Mouse (Mus musculus): ENCODE data around the gene Adam12. TPM values are rescaled to one million over a fixed set of nuclear protein-coding genes. Genes with fewer than 3 reads are reported as not detected.

Gene Adam12
- polyA plus RNA-seq, 1 experiment from 2014 or later = 9.4 TPM

DNA sequence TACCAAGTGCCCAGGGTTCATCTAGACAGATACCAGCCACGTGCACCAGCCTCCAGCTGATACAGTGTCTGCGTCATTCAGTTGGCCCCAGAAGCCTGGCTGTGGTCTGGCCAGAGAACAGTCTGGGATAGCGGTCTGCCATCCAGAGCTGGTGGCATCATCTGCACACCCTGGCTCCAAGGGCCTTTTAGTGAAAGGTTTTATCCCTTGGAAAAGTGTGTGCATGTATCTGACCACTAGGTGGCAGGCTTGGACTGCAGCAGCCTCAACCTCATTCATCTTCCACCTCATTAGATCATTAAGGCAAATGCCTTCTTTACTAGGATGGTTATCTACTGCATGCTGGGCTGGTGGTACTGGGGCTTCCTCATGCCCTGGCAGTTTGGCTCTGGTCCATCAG lies 375.7 kb downstream of the Adam12 start:
- ChIA-PET POLR2A (no interaction called here), CTCF (no interaction called here)
- in situ Hi-C loops (cut with MboI; ENCODE audit: low pct_unique_long_range_greater_than_20kb) = loop anchor here (5.0 to 10.0 kb wide), 4 partner anchors 136 to 489 kb away; no protein-coding TSS in a partner anchor
- H3K27me3 ChIP-seq = no peaks in the 10 kb centered on the region
- TF ChIP-seq CTCF (IDR thresholded peaks at IDR 0.05) = peak; percentile 91
- peak; percentile 58 for DNase-seq (ENCODE audit: low read depth, low spot score)
- ATAC-seq = peak; percentile 67

DNA sequence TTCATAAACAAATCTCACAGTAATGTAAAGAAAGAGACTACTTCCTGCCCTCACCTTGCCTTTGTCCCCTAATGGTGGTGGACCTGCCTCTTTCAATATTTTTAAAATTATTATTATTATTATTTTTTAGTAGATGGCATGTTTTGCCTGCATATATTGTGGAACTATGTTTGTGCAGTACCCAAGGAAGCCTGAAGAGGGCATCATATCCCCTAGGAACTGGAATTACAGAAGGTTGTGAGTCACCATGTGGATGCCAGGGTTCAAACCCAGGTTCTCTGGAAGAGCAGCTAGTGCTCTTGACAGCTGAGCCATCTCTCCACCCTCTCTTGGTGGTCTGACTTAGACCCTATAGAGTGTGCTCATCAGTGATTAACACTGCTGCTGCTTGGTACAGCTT lies 381.2 kb downstream of the Adam12 start:
- peak; percentile 55 for TF ChIP-seq CTCF (IDR thresholded peaks at IDR 0.05)
- ATAC-seq (no peak), DNase-seq (ENCODE audit: low read depth, low spot score) (no peak)
- ChIA-PET POLR2A (no interaction called here), CTCF (no interaction called here)
- H3K27me3 ChIP-seq = no peaks in the 10 kb centered on the region
- in situ Hi-C loops (cut with MboI; ENCODE audit: low pct_unique_long_range_greater_than_20kb) = loop anchor here (10.0 kb wide), 1 partner anchor 494 kb away; no protein-coding TSS in a partner anchor

DNA sequence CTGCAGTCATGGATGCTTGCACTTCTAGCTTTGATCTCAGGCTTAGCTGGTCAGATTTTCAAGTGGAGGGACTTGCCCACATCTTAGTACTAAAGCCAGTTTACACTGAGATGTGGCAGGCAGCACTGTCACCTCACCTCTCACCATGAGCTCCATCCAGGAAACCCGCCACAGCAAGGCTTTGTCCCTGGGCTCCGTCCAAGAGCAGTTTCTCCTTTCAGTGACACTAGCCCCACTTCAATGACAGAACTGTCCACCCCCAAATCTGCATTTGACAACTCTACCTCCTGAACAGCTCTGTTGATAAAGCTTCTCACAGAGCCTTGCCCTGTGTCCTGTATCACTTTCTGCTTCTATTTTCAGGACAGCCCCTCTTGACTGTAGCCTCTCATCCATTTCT lies 383.8 kb downstream of the Adam12 start:
- no peak for TF ChIP-seq CTCF (IDR thresholded peaks at IDR 0.05)
- ChIA-PET CTCF (interaction anchor here (1.3 kb wide), 1 partner anchor 375 kb away, joined by 3 read pairs; no protein-coding TSS in a partner anchor), POLR2A (no interaction called here)
- in situ Hi-C loops (cut with MboI; ENCODE audit: low pct_unique_long_range_greater_than_20kb) = loop anchor here (25.0 kb wide), 1 partner anchor 1614 kb away; no protein-coding TSS in a partner anchor
- no peak for DNase-seq (ENCODE audit: low read depth, low spot score)
- ATAC-seq = no peak
- H3K27me3 ChIP-seq = no peaks in the 10 kb centered on the region

DNA sequence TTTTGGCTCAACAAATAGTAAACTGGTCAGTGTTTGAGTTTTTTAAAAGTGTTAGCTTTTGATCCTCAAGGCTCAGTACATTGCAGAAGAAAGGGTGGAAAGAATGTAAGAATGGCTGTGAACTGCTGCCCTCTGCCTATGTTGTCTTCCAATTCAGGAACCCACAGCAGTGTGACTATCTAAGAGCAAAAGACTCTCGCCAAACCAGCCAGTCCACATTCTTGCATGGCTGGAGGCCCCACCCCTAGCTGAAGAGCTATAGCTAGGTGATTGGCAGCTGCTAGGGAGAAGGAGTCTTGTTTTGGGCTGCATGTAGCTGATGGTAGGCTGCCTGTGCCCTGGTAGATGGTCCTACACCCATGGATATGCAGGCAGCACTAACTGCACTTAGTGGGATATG lies 384.8 kb downstream of the Adam12 start:
- ChIA-PET POLR2A (interaction anchor here (0.6 kb wide), 1 partner anchor 89 kb away, joined by 3 read pairs; no protein-coding TSS in a partner anchor), CTCF (no interaction called here)
- no peak for TF ChIP-seq CTCF (IDR thresholded peaks at IDR 0.05)
- in situ Hi-C loops (cut with MboI; ENCODE audit: low pct_unique_long_range_greater_than_20kb) = loop anchor here (25.0 kb wide), 1 partner anchor 1615 kb away; no protein-coding TSS in a partner anchor
- no peaks in the 10 kb centered on the region for H3K27me3 ChIP-seq
- DNase-seq (ENCODE audit: low read depth, low spot score) = no peak
- ATAC-seq = no peak

GRCm38 (mm10) chr7:133842079-133842478 lies 389.9 kb downstream of the Adam12 start:
- no peaks in the 10 kb centered on the region for H3K27me3 ChIP-seq
- ChIA-PET POLR2A (interaction anchor here (0.6 kb wide), 1 partner anchor 12 kb away, joined by 6 read pairs; no protein-coding TSS in a partner anchor), CTCF (no interaction called here)
- ATAC-seq = no peak
- DNase-seq (ENCODE audit: low read depth, low spot score) = no peak
- no peak for TF ChIP-seq CTCF (IDR thresholded peaks at IDR 0.05)
- in situ Hi-C loops (cut with MboI; ENCODE audit: low pct_unique_long_range_greater_than_20kb) = loop anchor here (25.0 kb wide), 1 partner anchor 1620 kb away; no protein-coding TSS in a partner anchor

GRCm38 (mm10) chr7:133839546-133839945 lies 392.4 kb downstream of the Adam12 start:
- in situ Hi-C loops (cut with MboI; ENCODE audit: low pct_unique_long_range_greater_than_20kb) = loop anchor here (25.0 kb wide), 1 partner anchor 1623 kb away; no protein-coding TSS in a partner anchor
- no peaks in the 10 kb centered on the region for H3K27me3 ChIP-seq
- TF ChIP-seq CTCF (IDR thresholded peaks at IDR 0.05) = no peak
- no peak for ATAC-seq
- ChIA-PET POLR2A (interaction anchor here (0.5 kb wide), 1 partner anchor 11 kb away, joined by 3 read pairs; no protein-coding TSS in a partner anchor), CTCF (interaction anchor here (1.3 kb wide), 1 partner anchor 18 kb away, joined by 3 read pairs; no protein-coding TSS in a partner anchor)
- DNase-seq (ENCODE audit: low read depth, low spot score) = no peak

Other genes with a start within 250 kb of the Adam12 start
- 0.31 TPM for gene D7Ertd443e, start 153.5 kb upstream of the Adam12 start, polyA plus RNA-seq (2021)

All from Patski (cell line).